Mouse (Mus musculus): ENCODE data around the gene Krt14.

GRCm38 (mm10) chr11:100168765-100169762 lies 38.3 kb downstream of the Krt14 start:
- TF ChIP-seq CTCF (IDR thresholded peaks at IDR 0.05; ENCODE audit: low read depth, low read length) (peak; percentile 97), EP300 (IDR thresholded peaks at IDR 0.05; ENCODE audit: insufficient read depth, low read depth, low read length) (peak; percentile 68), POLR2A (IDR thresholded peaks at IDR 0.05; ENCODE audit: insufficient read depth, low read length) (no peak)
